Mouse (Mus musculus): ENCODE results near the gene Nhsl1.

Nhsl1 gene

DNA sequence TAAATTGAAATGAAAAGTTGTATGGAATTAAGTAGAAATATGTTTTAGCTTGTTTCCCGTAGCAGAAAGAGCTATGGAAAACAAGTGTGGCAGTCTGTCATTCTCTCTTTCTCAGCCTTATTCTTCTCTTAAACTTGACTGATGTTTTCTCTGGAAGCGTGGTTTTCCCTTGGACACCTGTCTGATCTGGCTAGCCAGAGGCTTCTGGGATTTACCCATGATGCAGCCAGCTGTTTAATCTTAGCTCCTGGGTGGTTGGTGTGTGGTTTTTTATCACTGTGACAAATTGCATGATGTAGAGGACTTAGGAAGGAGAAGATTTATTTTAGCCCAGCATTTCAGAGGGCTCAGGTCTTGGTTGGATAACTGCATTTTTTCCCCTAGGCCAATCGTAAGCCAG lies 164.9 kb downstream of the Nhsl1 start:
- 92% methylated on average over 3 of the region's 3 CpGs for WGBS

DNA sequence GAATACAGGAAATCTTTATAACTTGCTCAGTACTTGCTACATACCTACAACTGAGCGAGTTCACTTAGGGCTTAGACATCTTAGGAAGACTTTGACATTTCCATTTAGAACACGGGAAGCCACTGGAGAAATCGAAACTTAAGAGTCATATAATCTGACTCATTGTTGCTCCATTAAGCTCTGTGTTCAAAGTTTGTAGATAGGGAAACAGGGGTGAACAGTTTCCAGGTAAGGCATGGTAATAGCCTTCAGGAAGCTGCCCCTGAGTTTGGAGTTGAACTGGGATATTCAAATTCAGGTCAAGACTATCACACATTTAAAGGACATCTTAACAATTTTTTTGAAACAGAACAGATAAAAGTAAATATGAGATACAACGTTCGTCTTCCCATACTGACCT lies 165.9 kb downstream of the Nhsl1 start:
- 95% methylated on average over 5 of the region's 5 CpGs for WGBS

DNA sequence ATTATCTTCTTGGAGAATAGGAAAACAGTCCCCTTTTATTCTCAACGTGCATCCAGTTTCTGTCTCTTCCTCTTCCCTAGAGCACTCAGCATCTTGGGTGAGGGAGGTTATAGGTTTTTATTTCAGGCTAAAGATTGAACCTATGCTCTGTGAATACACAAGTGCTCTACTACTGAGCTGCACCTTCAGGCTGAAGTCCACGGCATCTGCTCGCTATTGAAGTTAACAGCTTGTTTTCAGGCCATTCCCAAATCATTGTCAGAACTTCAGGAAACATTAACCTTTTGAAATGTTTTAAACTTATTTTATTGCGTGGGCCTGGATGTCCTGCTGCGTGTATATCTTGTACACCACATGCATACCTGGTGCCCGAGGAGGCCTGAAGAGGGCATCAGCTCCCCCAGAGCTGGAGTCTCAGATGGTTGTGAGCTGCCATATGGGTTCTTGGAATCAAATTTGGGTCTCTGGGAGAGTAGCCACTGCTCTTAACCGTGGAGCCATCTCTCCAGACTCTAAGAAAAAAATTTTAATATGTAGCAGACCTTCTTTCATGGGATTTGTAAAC lies 169.5 kb downstream of the Nhsl1 start:
- WGBS: 81% methylated on average over 7 of the region's 7 CpGs

DNA sequence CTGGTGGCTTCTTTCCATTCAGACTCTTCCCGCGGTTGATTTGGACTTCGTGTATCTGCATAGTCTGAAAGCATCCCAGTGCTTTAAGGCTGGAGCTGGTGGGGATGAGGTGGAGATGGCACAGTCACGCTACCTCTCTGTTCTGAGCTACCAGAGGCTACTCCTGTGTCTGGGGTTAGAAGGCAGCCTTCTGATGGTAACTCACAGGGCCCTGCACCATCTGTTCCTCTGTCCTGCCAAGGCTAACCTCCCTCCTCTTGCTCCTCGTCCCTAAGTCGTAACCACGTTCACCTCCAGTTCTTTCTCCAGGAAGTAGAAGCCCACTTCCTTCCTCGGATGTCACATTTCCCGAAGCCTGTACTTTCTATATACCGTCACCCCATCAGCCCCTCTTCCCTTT lies 171.2 kb downstream of the Nhsl1 start:
- 87% methylated on average over 10 of the region's 10 CpGs for WGBS

DNA sequence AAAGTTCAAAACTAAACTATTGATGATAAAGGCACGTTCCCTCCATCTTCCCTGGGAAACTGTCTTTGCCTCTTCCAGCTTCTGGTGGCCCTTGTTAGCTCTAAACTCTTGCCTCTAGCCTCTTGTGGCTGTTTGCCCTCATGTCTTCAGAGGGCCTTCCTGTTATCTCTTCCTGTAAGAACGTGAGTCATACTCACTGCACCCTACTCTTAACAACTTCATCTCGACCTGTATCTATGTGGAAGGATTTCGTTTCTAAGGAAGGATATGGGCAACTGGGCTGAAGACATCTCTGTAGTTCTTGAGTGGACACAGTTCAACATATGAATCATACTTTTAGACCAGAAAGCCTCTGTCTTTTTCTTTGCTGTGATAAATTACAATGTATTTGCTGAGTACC lies 173.2 kb downstream of the Nhsl1 start:
- 78% methylated on average over 4 of the region's 4 CpGs for WGBS

DNA sequence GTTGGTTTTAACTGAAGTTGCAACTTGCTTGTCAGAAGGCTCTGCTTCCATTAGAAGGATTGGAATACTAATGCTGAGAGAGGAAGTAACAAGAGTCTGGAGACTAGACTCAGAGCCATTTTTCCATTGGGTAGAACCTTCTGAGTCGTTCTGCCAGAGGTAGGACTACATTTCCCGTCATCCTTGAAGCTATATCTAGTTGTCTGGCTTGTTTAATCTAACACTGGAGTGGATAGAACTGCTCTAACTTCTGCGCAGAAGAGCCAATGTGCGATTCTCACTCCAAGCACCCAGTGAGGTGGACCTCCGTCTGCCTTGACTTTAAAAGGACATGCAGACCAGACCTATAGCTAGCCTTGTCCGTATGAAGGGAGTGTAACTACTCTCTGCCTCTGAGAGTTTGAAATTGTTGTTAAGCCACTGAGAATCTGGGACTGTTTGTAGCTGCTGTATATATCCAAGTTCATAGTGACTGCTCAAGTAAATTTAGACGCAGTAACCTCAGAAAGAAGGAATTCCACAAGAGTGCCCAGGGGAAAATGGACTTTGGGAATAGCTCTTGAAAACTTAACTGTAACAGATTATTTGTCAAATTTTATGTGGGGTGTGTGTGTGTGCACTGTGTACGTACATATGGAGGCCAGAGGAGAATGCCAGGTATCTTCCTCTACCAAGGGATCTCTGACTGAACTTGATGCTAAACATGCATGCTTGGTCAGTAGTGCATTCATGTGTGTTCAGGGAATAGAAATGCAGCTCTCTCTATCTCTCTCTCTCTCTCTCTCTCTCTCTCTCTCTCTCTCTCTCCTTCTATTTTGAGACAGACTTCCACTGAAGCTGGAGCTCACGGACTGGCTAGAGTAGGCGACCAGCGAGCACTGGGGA lies 174.5 kb downstream of the Nhsl1 start:
- 90% methylated on average over 11 of the region's 11 CpGs for WGBS

DNA sequence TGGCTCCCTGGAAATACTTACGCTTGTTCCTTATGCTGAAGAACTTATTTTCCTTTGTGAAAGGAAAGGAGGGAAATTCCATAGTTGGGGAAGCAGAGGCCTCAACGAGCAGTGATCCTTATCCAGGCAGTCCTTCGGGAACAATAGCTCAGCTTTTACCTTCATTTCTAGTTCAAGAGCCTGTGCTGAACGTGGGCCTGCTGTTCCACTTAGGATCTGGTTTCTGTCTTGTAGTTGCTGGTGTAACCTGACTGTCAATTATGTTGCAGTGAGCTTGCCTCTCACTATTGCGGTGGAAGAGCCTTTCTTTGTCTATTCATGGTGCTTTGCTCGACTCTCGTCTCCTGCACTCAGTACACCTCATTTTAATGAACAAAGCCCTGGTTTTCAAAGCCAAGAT lies 175.5 kb downstream of the Nhsl1 start:
- WGBS: 67% methylated on average over 7 of the region's 7 CpGs

DNA sequence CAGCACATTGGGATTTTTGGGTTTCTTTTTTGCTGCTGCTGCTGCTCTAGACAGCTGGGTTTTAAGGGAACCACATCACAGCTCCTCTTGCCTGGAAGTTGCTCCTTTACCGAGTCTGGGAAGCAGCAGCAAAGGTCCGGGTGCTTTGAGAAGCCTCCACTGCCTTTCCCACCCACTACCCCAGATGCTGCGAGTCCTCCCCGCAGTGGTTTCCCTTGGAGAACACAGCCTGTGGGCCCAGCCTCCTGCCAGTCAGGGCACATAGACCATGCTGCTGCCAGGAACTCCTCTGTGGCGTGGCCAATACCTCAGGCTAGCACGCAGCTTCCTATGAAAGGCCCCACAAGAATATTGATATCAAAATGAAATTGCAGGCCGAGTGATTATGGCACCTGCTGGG lies 178.3 kb downstream of the Nhsl1 start:
- 32% methylated on average over 7 of the region's 7 CpGs for WGBS

DNA sequence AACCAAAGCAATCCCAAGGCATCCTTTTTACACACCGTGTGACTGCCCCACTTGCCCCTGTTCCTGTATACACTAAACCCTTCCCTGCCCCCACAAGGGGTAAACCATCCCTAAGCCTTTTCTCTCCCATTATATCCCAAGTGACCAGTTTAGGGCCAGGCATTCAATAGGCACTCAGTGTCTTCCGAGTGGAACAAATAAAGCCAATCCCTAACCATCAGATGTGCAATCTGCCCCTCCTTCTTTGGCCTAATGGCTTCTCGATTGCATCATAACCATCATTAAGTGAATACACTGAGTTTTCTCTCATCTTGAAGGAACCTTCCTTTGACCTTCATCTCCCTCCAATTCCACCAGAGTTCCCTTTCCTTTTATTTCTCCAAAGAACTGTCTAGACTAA lies 183.2 kb downstream of the Nhsl1 start:
- WGBS: 74% methylated on average over 3 of the region's 3 CpGs

DNA sequence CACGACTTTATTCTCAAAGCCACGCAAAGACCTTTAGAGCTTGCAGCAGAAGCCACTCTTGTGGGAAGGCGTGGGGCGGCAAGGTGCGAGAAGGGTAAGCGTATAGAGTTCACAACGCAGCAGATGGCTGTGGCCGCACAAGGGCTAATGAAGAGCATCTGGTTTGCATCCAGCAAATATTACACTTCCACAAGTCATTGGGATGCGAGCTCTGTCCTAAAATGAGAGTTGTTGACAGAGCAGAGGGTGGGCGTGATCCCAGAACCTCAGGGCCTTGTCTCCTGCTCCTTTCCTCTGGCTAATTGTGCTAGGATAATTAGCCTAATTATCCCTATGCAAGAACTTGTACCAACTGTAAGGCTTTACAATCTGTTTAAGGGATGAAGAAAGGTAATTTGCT lies 186.9 kb downstream of the Nhsl1 start:
- 79% methylated on average over 10 of the region's 10 CpGs for WGBS

DNA sequence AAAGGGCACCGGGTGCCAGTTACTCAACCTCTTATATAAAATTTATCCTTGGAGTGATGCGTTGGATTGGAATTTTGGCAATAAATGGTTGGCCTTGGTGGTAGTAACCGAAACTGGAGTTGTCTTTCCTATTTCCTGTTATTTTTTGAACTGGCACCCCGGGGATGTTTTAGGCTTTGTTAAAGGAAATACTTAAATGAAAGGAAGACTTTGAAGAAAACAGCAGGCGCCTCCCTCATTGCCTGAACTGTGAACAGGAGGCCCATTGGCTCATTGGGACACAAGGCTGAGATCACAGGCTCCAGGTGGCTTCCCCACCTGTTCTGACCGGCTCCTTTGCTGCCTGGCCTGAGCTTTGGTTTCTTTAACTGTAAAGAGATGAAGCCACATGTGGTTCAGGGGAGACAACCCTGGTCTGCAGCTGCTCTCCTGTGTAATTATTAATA lies 187.7 kb downstream of the Nhsl1 start:
- WGBS: 61% methylated on average over 6 of the region's 6 CpGs

DNA sequence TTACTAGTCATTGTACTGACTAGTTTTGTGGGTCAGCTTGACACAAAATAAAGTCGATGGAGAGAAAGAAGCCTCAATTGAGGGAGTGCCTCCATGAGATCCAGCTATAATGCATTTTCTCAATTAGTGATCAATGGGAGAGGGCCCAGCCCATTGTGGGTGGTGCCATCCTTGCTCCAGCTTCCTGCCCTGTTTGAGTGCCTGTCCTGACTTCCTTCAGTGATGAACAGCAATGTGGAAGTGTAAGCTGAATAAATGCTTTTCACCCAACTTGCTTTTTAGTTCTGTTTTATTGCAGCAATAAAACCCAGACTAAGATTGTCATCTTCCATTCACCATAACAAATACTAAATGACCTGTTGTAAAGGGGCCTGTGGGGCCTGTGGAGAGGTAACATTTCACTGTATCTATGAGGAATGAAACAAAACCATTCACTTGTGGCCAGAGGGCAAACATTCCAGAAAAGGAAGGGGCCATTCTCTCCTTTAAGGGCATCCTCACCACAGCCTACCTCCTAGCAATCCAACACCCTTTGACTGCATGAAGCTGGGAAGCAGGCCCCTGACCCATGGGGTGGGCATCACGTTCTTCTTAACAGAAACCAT lies 189.2 kb downstream of the Nhsl1 start:
- whole genome bisulfite sequencing: 73% methylated on average over 2 of the region's 2 CpGs

DNA sequence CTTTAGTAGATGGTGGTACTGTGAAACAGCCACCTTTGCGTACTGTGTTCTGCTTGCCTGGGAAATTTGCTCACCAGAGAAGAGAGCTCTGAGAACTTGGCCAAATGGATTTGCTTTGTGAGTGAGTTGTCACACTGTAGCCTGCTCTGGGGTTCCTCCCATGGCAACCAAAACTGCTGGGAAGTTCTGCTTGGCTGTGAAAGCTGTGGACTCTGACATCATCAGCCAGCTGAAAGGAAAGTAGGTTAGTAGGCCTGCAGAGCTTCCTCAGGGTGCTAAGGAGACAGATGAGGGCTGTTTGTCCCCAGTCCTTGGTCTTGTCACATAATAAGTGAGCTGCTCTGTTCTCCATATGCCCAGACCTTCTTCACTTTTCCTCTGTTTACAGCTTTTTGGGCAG lies 189.8 kb downstream of the Nhsl1 start:
- 39% methylated on average over 1 of the region's 1 CpGs for WGBS

DNA sequence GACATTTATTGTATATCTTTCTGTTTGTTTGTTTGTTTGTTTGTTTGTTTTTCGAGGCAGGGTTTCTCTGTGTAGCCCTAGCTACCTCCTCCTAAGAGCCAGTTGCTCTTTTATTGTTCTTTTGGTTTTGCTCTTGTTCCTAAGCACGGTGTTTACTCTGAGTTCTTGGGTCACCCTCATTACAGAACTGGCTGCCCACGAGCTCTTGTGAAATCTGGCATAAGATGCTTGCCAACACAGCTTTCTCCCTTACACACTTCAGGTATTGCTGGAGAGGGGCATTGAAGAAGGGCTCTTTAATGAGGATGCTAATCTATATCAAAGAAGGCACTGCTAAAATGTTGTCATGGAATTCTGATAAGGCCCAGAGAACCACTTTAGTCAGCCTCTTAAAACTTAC lies 191.9 kb downstream of the Nhsl1 start:
- WGBS: 72% methylated on average over 3 of the region's 3 CpGs

DNA sequence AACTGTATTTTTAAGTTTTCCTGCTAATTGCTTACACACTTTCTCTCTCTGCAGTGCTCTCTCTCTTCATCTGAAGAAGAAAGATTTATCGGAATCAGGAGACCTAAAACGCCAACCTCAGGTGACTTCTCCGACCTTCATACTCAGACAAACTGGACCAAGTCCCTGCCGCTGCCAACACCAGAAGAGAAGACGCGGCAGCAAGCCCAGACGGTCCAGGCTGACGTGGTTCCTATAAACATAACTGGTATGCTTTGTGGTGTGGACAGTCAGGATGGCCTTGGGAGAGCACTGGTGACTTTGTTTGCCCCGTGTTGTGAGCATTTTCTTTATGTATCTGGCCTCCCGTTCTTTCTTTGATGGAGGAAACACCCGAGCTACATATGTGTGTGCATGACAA lies 192.7 kb downstream of the Nhsl1 start:
- 90% methylated on average over 11 of the region's 11 CpGs for WGBS

DNA sequence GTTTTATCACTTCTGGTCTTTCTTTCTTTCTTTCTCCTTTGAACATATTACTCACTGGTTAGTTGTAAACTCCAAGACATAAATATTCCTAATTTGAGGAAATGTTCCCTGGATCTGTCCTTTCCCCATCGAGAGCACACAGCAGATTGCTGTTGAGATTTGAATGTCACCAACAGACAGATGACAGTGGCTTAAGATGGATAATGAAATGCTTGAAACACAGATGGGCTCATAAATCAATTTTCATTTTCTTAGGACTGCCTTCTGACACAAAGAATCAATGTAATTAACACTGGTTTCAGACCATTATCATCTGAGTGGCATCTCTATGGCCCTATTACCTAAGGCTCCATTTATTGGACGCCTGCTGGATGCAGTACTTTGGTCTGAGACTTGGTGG lies 203.8 kb downstream of the Nhsl1 start:
- 73% methylated on average over 2 of the region's 2 CpGs for WGBS

DNA sequence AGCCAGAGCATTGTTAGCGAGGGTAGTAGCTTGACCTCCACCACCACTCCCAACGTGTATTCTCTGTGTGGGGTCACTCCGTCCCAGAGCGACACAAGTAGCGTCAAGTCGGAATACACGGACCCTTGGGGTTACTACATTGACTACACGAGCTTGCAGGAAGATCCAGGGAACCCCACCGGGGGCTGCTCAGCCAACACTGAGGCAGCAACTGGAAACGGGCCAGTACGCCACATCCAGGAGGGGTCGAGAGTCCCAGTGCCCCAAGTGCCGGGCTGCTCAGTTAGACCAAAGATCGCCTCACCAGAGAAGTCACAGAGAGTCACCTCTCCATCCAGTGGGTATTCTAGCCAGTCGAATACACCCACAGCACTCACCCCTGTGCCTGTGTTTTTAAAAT lies 206.5 kb downstream of the Nhsl1 start:
- 85% methylated on average over 15 of the region's 15 CpGs for WGBS

DNA sequence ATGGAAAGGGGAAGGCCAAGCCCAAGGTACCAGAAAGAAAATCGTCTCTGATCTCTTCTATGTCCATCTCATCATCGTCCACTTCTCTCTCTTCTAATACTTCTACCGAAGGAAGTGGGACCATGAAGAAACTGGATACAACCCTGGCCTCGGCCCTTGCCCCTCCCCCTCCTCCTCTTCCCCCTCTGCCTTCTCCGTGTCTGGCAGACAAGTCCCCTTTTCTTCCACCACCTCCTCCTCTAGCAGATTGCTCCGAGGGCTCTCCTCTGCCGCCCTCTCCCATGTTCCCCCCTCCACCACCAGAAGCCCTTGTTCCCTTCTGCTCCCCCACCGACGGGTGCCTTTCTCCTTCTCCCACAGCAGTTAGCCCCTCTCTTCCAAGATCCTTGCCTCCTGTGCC lies 206.9 kb downstream of the Nhsl1 start:
- 37% methylated on average over 9 of the region's 9 CpGs for WGBS

DNA sequence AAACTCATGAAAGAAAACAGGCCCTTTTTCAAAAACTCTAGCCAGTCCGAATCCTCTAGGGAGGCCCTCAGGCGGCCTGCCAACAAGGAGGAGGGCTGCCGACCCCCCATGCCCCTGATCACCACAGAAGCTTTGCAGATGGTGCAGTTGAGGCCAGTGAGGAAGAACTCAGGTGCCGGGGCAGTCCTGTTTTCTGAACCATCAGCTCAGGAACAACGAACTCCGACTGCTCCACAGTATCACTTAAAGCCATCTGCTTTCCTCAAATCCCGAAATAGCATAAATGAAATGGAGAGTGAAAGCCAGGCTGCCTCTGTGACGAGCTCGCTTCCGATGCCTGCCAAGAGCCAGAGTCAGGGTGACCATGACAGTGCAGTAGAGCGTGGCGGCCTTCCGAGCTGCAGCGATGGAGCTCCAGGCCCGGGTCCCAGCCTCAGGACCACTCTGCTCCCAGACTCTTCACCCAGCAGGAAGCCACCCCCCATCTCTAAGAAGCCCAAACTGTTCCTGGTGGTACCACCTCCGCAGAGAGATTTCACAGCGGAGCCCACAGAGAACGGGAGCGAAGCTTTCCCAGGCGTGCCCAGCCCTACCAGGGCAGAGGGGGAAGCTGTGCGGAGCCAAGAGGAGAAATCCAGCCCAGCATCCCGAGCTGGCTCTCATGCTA lies 207.5 kb downstream of the Nhsl1 start:
- 32% methylated on average over 22 of the region's 22 CpGs for WGBS

DNA sequence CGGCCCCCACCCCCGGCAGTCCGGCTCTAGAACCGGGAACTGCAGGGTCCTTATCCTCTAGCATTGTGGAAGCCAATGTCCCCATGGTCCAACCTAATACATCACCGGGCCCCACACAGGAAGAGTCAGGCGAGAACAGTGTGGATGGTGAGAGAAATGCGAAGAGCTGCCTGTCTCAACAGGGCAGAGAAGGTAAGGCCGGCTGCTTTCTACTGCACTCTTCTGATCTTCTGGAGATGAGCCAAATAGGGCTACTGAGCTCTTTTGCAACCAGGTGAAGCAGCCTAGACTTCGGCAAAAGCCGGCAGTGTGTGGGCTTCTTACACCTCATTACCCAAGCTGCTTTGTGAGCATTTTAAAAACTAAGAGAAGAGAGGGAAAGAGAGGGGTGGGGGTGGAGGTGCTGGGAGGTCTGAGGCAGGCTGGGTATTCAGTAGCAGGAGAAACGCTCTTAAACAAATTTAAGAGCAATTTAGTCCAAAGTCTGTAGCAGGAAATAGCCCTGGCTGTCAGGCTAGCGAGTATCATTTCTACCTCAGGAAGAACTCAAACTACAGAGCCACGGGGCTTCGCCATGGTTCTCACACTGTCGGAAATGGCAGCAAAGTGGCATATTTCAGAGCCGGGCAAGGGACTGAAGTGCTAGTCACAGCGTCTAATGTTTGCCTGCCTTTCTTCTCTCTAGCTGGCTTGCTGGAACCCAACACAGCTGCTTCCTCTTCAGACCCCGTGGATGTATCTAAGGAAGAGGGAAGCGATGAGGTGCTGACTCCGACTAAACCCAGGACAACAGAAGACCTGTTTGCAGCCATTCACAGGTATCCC lies 208.3 kb downstream of the Nhsl1 start:
- 24% methylated on average over 20 of the region's 20 CpGs for WGBS

DNA sequence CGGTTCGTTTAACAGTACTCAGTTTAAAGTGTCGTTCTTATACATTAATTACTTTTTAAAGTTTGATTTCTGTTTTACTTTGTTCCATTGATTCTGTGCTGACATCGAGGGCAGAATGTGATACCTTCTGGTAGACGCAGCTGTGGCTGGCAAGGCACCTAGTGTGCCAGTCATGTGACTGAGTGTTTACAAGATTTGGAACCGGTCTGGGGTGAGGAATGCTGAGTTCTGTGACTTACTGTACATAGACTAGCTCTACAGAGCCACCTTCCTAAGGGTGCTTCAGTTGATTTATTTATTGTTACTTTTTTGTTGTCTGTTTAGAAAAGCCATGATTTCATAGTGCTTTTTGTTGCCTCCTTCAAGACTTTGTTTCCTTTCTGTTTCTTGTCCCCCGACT lies 209.0 kb downstream of the Nhsl1 start:
- WGBS: 23% methylated on average over 7 of the region's 7 CpGs

DNA sequence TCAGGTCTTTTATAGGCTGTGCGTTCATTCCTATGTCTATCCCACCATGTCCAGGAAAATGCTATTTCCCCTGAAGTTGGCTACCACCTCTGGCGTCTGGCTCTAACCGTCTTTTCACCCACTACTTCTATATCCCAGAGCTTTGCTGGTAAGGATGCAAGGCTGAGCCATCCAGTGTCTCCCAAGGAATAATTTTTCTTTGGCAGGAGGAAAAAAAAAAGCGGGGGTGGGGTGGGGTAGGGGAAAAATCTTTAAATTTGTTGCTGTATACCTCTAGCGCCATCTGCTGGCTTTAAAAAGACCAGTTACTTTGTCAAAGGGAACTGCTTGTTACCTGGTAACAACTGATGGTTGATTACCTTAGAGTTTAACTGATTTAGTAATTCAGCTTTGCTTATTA lies 209.7 kb downstream of the Nhsl1 start:
- 19% methylated on average over 5 of the region's 5 CpGs for WGBS

Measured in cerebral cortex, adult 2 months (tissue).